Mouse (Mus musculus): ENCODE measurements around the gene Lrrc34.

DNA sequence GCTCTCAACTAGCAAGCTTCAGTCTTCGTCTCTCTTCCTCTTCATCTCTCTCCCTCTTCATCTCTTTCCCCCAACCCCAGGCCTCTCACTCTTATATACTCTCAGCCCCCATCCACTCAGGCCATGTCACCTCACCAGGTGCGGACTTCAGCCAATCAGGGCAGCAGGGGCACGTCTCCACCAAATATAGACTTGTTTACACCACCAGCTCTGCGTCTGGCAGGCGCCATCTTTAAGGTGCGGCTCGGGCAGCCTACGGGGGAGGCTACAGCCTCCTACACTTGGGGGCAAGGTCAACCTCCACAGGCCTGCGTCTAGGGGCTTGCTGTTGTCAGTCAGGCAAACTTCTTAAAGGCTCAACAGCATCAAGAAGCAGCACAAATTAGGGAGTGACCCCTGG lies 10.8 kb upstream of the Lrrc34 start:
- TF ChIP-seq CTCF (IDR thresholded peaks at IDR 0.05; ENCODE audit: control insufficient read depth, insufficient read depth, insufficient replicate concordance, low read depth, low read length) (no peak), POLR2A (IDR thresholded peaks at IDR 0.05; ENCODE audit: control insufficient read depth, low read depth, low read length) (no peak)
